Mouse (Mus musculus) bone marrow, adult 2 months (tissue): Measurements from ENCODE around the gene Apbb2.

Experiments used
- CTCF ChIP-seq: fragments of 200-500 bp; IDR thresholded peaks from 2 replicates; pipeline ENCODE4 v1.5.1; 2011; ENCODE audit warnings: low read length, control low read depth; ENCODE audit not compliant: control insufficient read depth, insufficient read depth
- POLR2A ChIP-seq: fragments of 200-500 bp; IDR thresholded peaks from 2 replicates; pipeline ENCODE4 v1.6.1; 2011; ENCODE audit warnings: low read depth, mild to moderate bottlenecking, control low read depth, low read length, borderline replicate concordance; ENCODE audit not compliant: control insufficient read depth

GRCm38 (mm10) chr5:66527090-66527489 lies 91.5 kb downstream of the Apbb2 start:
- TF ChIP-seq CTCF (no peak), POLR2A (no peak)
